Mouse (Mus musculus): Measurements from ENCODE around the gene Fcrla. TPM values are rescaled to one million over a fixed set of nuclear protein-coding genes. Genes with fewer than 3 reads are reported as not detected.
A peak's percentile ranks its signal among the peaks of the same experiment; 100 is the strongest.

Gene Fcrla
- total RNA-seq, 2 experiments from 2014 or later, result not detected

DNA sequence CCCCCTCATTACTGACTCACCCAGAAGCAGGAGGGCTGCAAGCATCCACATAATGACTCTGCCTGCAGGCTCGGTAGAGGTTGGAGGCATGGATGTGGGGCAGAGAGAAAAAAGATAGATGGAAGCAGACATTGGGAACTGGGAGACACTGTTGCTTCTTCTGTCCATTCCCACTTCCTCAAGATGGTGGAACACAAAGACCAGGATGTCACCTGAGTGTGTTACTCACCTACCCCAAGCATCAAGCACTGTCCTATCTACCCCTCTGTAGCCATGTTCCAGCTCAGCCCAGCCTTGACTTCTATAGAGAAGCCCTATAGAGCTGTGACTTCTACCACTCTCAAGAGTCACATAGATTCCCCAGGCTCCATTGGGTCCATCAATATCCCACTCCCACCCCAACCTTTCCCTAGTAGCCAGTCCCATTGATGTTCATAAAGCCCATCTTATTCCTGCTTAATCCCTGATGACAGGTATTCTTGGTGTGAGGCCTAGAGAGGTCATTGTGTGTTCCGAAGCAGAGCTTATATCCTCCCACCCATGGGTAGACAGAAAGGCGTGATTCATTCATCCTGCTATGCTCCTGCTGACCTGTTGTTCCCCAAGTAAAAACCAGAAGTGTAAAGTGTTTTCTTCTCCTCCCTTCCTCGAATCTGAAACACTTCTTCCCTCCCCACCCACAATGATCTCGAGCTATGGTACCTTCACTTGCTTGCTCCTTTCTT is 14.3 kb downstream of the Fcrla start, which contains the start of gene Fcrlb:
Gene Fcrlb (minus strand): TSS at position 51 of the 725 bp plus-strand sequence.
- Histone ChIP-seq H3K27ac (no peak within 1 kb of the TSS), H3K4me3 (no peak within 1 kb of the TSS)
- no peak for DNase-seq (ENCODE audit: low spot score in 2 of 2)
- no peak for TF ChIP-seq CTCF (conservative IDR thresholded peaks at IDR 0.05)

DNA sequence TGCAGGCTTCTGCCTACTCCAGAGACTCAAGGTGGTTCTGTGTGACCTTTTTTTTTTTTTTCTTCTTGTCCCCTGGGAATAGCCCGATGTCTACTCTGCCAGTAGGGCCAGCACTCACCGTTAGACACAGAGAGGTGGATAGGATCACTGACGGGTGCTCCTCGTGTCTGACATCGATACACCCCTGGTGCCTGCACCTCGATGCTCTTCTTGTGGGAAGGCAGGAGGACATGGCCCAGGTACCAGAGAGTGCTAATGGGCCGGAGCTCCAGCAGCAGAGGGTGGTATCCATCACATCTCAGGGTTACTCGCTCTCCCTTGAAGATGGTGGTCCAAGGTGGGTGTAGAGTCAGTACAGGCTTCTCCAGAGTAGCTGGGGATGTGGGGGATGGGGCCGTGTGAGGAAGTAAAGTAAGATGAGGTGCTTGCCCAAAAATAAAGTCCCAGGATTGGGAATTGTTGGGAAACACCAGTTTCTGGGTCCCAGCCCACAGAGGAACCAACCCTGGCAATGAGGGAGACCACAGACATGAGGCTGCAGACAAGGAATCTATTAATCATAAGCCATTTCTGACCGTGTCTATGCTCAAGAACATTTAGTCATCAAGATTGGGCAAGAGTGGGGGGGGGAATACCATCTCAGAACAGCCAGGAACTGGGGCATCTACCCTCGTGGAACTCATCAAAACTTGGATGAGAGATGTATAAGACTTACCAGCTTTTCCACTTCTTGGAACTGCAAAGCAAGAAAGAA is 15.3 kb downstream of the Fcrla start:
- DNase-seq (ENCODE audit: low spot score in 2 of 2), result no peak
- Histone ChIP-seq H3K27ac (no peak overlapping the region), H3K4me3 (no peak overlapping the region)
- no peak for TF ChIP-seq CTCF (conservative IDR thresholded peaks at IDR 0.05)

DNA sequence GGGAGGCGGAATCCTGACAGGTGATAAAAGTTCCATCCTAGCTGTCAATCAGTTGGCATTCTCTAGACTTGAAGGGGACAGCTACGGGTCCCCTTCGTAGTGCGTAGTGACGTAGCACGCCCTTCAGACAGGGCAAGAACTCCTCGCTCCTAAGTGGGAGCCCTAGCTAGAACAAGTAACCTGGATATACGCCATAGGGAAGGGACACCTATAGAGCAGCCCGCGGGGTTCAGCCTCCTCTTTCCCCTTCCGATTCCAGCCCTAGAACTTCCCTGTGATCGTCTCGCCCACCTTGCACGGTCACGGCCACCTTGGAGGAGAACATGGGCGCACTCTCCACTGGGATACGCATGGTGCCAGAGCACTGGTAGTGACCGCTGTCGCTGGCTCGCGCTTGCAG is 19.0 kb downstream of the Fcrla start:
- H3K27ac ChIP-seq, result no peak overlapping the region
- DNase-seq (ENCODE audit: low spot score in 2 of 2), result no peak
- peak overlapping the region; percentile 59 for H3K4me3 ChIP-seq
- TF ChIP-seq CTCF (conservative IDR thresholded peaks at IDR 0.05), result no peak

DNA sequence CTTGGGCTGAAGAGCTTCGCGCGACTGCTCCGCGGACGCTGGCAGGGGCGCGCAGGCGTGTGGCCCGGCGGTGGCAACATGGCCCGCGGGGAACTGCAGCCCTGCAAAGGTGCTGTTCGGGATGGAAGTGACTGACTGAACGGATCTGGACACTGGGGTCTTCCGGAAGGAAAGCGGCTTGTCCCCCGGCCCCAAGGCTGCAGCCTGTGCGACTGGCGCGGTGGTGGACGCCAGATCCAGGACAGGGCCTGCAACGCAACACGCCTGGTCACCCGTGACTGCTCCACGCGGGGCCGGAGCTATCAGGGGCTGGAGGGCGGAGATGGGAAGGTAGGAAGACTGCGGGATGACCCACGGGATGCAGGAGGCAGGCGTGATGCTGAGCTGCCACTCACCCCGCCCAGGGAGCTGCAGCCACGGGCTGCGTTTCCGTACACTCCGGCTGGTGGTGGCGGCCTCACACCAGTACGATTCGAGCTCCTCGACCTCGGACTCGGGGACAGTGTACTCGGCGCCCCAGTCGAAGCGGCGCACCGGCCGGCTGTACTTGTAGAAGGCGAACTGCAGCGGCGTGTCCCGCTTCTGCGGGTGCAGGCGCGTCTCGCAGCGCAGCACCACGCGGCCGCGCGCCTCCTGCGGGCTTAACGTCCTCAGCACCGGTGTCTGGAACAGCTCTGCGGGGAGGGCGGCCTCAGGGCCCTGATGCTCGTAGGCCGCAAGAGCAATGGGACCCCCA is 19.8 kb downstream of the Fcrla start:
- Histone ChIP-seq H3K27ac (no peak overlapping the region), H3K4me3 (peak overlapping the region; percentile 59)
- DNase-seq (ENCODE audit: low spot score in 2 of 2), result peak in 1 of 2 experiments; percentile 18
- TF ChIP-seq CTCF (conservative IDR thresholded peaks at IDR 0.05), result 0 out of 2 replicates have a peak, but pooled peaks have one; percentile 24

DNA sequence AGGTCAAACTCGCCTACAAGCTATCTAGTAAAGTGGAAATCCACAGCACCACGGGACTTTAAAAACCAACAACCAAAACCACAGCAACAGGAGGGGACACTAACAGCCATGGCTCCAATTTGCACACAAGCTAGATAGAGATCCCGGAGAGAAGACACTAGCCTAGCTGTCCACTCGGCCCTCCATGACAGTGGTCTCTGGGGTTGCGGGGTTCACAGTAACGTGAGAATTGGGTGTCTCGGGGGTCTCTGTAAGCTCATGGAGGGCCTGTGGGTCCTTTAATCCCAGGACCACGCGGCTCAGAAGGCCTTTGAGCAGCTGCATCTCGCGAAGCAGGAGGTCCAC is 20.3 kb downstream of the Fcrla start:
- no peak overlapping the region for H3K27ac ChIP-seq
- DNase-seq (ENCODE audit: low spot score in 2 of 2), result no peak
- peak overlapping the region; percentile 59 for H3K4me3 ChIP-seq
- no peak for TF ChIP-seq CTCF (conservative IDR thresholded peaks at IDR 0.05)

DNA sequence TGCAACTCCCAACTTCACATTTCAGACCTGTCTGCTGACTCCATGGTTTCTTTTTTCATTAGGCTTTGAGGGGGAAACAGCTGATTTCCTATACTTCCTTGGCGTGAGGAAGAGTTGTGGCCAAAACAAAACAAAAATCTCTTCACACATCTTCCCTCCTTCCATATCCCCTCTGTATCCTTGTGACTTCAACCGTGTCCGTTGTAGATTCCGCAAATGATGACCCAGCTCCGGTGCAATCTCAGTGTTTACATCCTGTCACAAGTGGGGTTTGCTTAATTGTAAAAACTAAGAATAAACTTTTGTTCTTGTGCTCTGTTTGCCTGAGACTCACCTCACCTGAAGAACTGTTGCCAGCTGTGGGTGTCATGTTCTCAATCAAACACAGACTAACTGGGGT is 23.9 kb downstream of the Fcrla start:
- no peak overlapping the region for H3K27ac ChIP-seq
- no peak overlapping the region for H3K4me3 ChIP-seq
- TF ChIP-seq CTCF (conservative IDR thresholded peaks at IDR 0.05), result no peak
- DNase-seq (ENCODE audit: low spot score in 2 of 2), result no peak

DNA sequence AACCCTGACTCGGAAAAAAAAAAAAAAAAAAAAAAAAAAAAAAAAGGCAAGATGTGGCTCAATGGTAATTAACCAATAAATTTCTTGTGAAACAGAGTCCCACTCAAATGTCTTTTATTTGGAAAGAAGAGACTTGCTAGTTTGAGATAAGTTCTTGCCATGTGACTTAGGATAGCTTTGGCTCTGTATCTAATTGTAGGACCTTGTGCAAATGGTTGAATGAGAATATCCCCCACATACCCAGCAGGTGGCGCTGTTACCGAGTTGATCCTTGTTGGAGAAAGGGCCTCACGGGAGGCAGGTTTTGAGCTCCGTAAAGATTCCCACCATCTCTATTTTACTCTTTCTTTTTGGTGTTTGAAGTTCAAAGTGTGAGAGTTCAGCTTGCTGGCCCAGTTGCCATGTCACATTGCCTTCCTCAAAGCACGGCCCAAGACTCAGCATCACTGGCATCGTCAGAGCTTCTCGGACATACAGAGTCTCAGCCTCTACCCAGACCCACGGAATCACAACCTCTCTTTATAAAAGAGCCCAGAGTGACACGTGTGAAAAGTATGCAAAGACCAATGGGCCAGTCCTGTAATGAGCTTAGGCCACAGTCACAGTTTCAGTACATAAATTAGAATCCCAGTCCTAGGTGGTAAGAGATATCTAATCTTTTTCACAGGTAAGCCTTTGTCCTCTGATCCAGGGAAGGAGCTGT is 25.7 kb downstream of the Fcrla start:
- no peak overlapping the region for H3K4me3 ChIP-seq
- TF ChIP-seq CTCF (conservative IDR thresholded peaks at IDR 0.05), result peak; percentile 87
- H3K27ac ChIP-seq, result no peak overlapping the region
- DNase-seq (ENCODE audit: low spot score in 2 of 2), result peak; percentile 79 to 91

DNA sequence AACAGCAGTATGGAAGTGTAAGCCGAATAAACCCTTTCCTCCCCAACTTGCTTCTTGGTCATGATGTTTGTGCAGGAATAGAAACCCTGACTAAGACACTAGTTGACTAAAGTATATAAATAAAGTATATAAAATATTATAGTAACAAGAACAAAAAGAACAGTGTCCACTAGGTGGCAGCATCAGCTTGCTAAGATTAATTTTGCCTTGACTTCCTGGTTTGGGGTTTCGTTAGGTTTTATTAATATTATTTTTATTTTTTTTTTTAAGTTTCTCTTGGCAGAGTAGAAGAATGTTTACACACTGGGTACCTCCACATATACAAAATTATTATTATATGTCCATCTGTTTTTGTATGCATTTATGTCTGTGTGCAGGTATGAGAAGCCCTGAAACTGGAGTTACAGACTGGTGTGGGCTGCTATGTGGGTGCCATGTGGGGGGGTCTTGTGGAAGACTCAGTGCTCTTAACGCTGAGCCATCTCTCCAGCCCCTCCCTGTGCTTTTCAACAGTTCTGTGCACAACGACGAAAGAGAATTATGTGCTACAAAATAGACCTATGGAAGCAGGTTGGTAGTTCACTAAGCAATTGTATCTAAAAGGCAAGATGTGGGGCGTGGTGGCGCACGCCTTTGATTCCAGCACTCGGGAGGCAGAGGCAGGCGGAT is 26.4 kb downstream of the Fcrla start:
- DNase-seq (ENCODE audit: low spot score in 2 of 2), result peak; percentile 55 to 65
- Histone ChIP-seq H3K4me3 (no peak overlapping the region; the same call in 1 of the 2 replicates), H3K27ac (no peak overlapping the region)
- peak; percentile 80 for TF ChIP-seq CTCF (conservative IDR thresholded peaks at IDR 0.05)

DNA sequence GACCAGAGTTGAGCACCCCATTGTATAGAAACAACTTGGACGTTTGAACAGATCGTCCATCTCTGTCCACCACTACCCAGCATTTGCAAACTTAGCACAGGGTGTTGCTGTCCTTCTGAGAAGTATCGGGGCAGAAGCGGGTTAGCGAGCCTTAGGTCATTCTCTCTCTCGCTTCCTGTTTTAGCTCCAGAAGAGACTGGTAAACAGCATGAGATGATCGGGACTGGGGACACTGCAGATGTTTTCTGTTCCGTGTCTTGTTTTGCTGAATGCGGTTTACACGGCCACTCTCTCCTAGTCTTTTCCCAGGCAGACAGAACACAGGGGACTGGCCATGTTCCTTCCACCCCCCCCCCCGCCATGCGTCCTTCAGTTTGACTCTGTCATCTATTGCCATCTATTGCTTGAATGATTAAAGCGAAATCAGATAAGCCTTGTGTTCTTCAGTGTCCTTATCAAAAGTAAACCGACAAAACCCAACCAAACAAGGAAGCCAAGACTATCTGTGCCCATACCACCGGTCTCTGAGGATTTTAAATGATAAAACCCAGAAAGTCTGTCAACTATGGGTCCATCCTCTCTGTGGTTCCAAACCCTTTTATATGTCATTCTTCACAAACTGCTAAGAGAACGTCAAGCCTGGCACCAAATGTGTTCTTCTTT is 28.8 kb downstream of the Fcrla start:
- Histone ChIP-seq H3K4me3 (no peak overlapping the region), H3K27ac (no peak overlapping the region; the same call in 1 of the 2 replicates)
- TF ChIP-seq CTCF (conservative IDR thresholded peaks at IDR 0.05), result no peak
- DNase-seq (ENCODE audit: low spot score in 2 of 2), result no peak

DNA sequence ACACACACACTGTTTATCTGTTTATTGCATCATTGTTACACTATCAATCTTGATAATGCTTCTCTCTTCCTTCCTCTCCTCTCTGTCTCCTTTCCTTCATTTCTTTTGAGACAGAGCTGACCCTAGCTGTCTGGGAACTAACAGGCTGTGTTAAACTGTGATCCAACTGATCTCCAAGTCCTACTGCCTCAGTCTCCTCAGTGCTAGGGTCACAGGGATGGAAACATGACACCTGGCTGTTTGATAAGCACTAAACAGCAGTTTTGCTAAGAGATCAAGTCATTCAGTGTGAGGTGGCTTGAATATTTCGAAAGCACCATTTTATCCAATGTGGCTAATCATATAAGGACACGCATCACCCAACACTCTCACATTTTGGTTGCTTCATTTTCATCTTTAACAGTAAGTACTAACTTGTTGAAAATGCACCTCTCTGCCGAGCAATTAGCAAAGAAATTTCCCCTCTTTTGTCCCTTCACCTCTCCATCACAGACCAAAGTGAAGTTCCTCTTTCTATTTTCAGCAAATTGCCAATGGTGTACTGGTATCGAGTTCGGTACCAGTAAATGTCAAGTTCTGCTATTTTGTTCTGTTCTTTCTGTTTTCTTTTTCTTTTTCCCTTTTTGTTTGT is 30.6 kb downstream of the Fcrla start:
- Histone ChIP-seq H3K4me3 (no peak overlapping the region), H3K27ac (no peak overlapping the region; the same call in 1 of the 2 replicates)
- TF ChIP-seq CTCF (conservative IDR thresholded peaks at IDR 0.05), result no peak
- DNase-seq (ENCODE audit: low spot score in 2 of 2), result no peak
